Mouse (Mus musculus) right cerebral cortex, postnatal 25 days (tissue): Measurements from ENCODE around the gene Ankrd35.
"Not testable (repeated sequence)": the region's sequence is repeated elsewhere in the genome, so short reads cannot be mapped to it uniquely, and the experiment has no call there.

Experiments used
- DNase-seq: peaks from one replicate; pipeline ENCODE4 v3.0.0; 2022

The Ankrd35 gene

GRCm38 (mm10) chr3:96674442-96674841 lies 4.5 kb downstream of the Ankrd35 start:
- no peak for DNase-seq

GRCm38 (mm10) chr3:96675171-96675570 lies 5.2 kb downstream of the Ankrd35 start:
- DNase-seq = no peak

GRCm38 (mm10) chr3:96675690-96676089 lies 5.8 kb downstream of the Ankrd35 start:
- DNase-seq = no peak

- no peak for DNase-seq
Measured at GRCm38 (mm10) chr3:96678456-96678855, 8.5 kb downstream of the Ankrd35 start.

DNA sequence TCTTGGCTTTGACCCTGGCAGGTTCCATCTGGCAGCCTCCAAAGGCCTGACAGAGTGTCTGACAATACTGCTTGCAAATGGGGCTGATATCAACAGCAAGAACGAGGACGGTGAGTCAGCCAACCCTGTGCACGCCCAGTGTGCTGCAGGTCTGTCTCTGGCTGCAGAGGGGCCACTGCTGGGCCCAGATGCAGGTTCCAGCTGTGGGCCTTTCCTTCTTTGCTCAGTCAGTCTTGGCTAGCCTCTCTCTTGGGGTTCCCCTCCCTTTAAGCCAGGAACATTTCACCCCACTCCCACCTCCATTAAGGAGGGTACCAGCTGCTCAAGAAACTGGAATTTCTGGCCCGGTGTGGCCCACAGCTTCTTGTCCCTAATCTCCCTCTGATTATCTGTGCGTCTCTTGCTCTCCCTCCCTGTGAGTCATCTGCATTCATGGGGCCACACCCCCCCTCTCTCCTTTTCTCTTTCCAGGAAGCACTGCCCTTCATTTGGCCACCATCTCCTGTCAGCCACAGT lies 9.3 kb downstream of the Ankrd35 start:
- no peak for DNase-seq

DNA sequence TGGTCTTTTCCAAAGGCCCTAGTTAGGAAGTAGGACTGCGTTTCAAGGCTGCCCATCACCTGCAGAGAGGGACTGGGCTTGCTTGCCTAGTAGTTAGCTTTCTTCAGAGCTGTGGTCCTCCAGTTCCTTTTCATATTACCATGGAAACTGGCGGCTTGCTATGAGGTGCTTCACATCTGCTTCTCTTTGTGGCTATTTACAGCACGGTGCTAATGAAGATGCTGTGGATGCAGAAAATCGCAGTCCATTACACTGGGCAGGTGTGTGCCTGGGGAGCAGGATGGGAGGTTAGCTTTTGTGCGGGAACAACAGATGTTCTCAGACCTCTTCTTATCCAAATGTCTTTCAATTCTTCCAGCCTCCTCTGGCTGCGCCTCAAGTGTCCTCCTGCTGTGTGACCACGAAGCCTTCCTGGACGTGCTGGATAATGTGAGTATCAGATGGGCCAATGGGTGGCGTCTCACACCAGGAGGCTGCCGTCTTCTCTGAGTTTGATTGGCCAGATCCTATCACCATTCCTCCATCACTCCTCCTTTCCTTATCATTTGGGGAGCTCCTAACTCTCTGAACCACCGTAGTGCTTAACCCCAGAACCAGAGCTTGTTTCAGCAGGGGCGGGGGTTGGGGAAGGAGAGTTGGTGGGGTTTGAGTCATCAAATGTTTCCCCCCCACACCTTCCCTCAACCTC lies 10.5 kb downstream of the Ankrd35 start:
- DNase-seq = no peak

DNA sequence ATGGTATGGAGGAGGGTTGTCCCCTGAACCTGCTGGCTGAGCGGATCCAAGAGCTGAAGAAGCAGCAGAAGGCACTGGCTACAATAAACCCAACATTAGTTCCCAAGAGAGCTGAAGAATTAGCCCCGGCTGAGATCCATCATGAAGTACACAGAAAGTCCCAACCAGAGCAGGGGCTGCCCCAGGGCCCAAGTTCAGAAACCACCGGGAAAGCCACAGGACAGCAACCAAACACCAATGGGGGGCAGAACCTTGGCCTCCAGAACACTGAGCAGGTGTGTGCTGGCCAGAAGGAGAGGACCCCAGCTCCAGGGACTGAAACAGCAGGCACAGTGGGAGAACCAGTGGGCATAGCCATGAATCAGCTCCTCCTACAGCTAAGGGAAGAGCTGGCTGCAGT lies 13.6 kb downstream of the Ankrd35 start:
- DNase-seq = no peak

DNA sequence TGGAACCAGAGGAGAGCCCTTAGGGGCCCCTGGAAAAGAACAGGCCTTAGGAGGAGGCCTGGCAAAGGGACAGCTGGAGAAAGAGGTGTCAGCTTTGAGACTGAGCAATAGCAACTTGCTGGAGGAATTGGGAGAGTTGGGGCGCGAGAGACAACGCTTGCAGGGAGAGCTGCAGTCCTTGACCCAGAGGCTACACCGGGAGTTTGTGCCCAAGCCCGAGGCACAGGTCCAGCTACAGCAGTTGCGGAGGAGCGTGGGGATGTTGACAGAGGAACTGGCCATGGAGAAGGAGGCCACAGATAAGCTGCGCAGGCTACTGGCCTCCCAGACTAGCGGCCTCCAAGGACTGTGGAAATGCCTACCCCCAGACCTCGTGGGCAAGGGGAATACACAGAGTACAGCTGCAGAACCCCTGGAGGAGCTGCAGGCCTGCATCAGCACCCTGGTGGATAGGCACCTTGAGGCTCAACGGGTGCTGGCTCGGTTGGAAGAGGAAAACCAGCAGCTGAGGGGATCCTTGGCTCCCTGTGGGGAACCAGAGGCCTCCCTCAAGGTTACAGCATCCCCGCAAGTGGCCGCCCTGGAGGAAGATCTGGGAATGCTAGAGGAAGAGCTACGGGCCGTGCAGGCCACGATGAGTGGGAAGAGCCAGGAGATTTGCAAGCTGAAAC lies 14.4 kb downstream of the Ankrd35 start:
- no peak for DNase-seq

DNA sequence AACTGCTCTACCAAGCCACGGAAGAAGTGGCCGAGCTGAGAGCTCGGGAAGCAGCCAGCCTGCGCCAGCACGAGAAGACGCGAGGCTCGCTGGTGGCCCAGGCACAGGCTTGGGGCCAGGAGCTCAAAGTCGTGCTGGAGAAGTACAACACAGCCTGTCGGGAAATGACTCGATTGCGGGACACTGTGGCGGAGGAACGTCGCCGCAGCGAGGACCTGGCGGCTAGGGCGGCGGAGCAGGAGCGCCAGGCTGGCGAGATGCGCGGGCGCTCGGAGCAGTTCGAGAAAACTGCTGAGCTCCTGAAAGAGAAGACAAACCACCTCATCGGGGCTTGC lies 14.9 kb downstream of the Ankrd35 start:
- DNase-seq = no peak

- not testable (repeated sequence) for DNase-seq
Measured at GRCm38 (mm10) chr3:96686057-96686456, 16.1 kb downstream of the Ankrd35 start.

DNA sequence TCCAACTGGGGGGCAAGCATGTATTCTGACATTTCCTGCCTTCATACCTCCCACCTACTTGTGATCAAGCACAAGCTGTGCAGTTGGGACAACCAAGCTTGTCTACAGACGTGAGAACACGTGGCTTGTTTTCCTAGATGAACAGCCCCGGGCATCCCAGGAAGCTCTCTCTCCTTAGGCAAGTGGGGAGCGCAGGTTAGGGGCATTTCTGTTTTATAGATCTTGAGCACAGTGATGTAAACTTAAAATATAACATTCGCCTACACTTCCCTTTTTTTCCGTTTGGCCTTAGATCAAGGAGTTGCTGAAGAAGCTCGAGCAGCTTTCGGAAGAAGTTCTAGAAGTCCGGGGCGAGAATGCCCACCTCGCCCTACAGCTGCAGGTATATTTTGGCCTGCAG lies 18.9 kb downstream of the Ankrd35 start:
- no peak for DNase-seq

DNA sequence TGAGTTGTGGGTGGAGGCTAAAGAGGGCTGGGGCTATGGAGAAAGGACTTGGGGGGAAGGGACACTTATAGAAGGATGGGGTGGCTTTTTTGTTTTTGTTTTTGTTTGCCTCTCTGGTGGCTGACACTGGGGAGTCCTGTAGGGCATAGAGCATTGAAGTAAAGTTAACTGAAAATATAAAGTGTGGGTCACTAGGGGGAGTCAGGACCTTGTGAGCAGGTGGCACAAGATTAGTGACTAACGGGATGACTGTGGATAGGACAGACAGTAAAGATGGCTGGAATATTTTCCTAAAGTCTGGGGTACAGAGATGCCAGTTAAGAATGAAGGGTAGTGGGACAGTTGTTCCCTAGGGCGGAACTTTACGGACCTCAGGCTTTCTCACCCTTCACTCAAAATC lies 20.4 kb downstream of the Ankrd35 start:
- no peak for DNase-seq

- DNase-seq = no peak
Measured at GRCm38 (mm10) chr3:96692506-96692905, 22.6 kb downstream of the Ankrd35 start.

DNA sequence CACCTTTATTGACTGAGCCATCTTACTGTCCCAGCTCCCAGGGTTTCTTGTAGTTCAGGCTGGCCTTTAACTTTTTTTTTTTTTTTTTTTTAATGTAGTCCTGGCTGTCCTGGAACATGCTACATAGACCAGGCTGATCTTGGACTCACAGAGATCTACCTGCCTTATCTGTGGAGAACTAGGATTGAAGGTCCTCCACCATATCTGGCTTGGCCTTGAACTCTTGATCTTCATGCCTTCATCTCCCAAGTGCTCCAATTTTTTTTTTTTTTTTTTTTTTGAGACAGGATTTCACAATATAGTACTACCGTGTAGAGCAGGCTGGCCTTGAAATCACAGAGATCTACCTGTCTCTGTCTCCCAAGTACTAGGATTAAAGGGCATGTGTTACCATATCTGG lies 23.6 kb downstream of the Ankrd35 start:
- DNase-seq = no peak

GRCm38 (mm10) chr3:96696198-96696765 lies 26.4 kb downstream of the Ankrd35 start, which contains the start of gene Pias3:
Gene Pias3 (plus strand): TSS chr3:96696384.
- peak; percentile 68 for DNase-seq

GRCm38 (mm10) chr3:96696766-96697732 lies 27.1 kb downstream of the Ankrd35 start:
- DNase-seq = peak; percentile 87

DNA sequence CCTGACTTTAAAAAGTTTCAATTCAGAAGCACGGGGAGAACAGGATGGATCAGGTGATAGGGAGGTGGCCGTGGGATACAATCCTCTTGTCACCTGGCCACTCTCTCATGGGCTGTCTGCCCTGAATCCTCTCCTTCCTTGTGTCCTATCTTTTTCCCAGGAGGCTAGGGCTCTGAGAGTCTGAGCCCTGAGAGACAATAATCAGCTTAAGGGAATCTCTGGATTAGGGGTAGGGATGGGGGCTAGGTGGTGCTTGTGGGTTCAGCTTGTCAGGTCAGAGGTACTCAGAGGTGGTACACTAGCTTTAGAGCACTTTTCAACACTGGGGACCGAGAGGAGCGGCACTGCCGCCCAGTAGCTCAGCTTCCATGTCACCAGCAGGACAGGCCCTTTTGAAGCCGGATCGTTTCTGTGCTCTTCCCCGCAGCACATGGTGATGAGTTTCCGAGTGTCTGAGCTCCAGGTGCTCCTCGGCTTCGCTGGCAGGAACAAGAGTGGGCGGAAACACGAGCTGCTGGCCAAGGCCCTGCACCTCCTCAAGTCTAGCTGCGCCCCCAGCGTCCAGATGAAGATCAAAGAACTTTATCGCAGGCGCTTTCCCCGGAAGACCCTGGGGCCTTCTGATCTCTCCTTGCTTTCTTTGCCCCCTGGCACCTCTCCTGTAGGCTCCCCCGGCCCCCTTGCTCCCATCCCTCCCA lies 29.2 kb downstream of the Ankrd35 start:
- no peak for DNase-seq

DNA sequence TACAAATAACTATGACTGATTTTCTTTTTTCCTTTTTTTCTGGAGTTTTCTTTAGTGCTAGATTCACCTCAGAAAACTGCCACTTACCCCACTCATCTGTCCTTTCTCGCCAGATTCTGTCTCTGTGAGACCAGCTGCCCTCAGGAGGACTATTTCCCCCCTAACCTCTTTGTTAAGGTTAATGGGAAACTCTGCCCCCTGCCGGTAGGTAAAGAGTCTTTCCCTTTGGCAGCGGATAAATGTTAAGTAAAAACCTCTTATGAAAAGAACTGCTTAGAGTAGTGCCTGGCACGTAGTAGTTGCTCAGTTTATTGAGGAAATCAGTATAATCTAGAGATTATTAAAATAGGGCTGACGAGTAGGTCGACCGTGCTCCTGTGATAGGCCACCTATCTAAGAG lies 30.4 kb downstream of the Ankrd35 start:
- no peak for DNase-seq

DNA sequence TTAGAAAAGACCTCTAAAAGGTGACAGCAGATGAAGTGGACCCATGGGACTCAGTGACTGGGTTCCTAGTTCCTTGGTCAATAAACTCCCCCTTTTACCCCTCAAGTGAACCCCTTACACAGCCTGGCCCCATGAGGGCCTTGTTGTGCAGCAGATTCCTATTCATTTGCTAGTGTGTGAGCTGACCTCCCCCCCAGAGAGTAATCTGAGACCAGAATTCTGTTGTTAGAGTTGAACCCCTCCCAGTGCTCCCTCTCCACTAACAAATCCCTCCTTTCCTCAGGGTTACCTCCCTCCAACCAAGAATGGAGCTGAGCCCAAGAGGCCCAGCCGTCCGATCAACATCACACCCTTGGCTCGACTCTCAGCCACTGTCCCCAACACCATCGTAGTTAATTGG lies 31.1 kb downstream of the Ankrd35 start:
- no peak for DNase-seq

- DNase-seq = no peak
Measured at GRCm38 (mm10) chr3:96704778-96705177, 34.8 kb downstream of the Ankrd35 start.

DNA sequence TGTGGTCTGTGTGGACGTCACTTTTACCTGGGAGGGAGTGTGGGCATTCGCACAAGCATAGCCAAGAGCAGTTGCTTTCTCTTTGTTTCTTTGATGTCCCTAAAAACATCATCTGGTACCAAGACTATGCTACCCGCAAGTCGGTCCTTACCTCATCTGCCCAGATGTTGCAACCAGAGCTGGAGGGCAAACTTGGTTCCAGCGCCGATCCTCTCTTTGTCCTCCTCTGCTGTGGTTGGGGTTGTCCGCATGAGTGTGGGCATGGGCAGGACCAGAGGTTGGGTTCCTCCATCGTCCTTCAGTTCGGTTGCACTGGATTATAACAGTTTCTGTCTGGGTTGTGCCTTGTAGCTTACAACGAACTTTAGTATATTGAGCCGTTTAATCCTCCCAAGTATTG lies 36.3 kb downstream of the Ankrd35 start:
- no peak for DNase-seq

DNA sequence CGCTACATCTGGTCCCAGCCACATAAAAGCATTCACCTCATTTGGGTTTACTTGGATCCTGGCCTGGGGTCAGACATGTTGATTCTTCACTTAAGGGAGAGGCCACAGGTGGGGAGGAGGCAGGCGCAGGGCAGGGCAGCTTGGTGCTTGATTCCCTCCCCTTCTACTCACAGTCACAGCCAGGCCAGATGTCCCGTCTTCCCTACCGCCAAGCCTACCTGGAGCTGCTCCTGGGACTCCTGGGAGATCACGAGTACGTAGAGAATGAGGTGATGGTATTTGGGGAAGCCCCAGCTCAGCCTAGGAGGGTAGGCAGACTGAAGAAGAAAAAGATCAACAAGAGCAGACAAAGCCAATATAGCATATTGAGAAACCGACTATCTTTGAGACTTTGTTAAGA lies 37.1 kb downstream of the Ankrd35 start:
- DNase-seq = no peak
